Mouse (Mus musculus) small intestine, adult 2 months (tissue): ENCODE data around the gene 5430419D17Rik.

Source experiments
- CTCF ChIP-seq: fragments of 200-500 bp; IDR thresholded peaks from 2 replicates; pipeline ENCODE4 v1.5.1; 2012; ENCODE audit warnings: low read depth, mild to moderate bottlenecking, control low read depth, inconsistent platforms, low read length, moderate library complexity, mixed read lengths; ENCODE audit not compliant: insufficient replicate concordance, insufficient read length; ENCODE audit errors: extremely low read depth
- POLR2A ChIP-seq: fragments of 200-500 bp; IDR thresholded peaks from 2 replicates; pipeline ENCODE4 v1.6.1; 2012; ENCODE audit warnings: low read depth, mild to moderate bottlenecking, control low read depth, inconsistent platforms, low read length, moderate library complexity

DNA sequence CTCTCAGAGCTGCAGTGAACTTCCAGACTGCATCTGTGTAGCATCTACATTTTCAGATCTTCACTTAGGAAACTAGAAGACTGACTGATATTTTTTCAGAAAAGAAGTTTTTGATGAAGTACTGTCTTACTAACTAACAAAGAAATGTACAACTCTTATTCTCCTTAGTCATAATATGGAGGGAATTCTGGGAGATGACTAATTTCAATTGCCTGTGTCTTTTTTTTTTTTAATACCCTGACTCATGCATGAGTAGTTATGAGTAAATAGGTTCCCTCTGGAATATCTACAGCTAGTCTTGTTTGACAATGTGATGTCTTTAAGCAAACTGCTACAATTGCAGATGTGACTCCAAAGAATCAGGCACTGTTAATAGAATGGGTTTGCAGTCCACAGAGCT lies 61.9 kb downstream of the 5430419D17Rik start:
- TF ChIP-seq POLR2A, result no peak
- TF ChIP-seq CTCF, result no peak
